Mouse (Mus musculus) heart, embryonic 15.5 days (tissue): ENCODE measurements at regions not wholly inside any gene's neighbourhood (a gene's known extent, or its start where the extent isn't known, plus 50 kb on each side); places are given as distances from the start of the nearest gene placed in this dataset.
A peak's percentile ranks its signal among the peaks of the same experiment; 100 is the strongest.
"Not testable (repeated sequence)": the region's sequence is repeated elsewhere in the genome, so short reads cannot be mapped to it uniquely, and the experiment has no call there.

Source experiments
- ATAC-seq: fragments of 200-750 bp; cut with Nextera tagmentation; replicated peaks from 2 replicates; pipeline ENCODE4 v1.8.0; 2017; ENCODE audit warnings: low read depth, moderate TSS enrichment; ENCODE audit not compliant: insufficient number of reproducible peaks, insufficient read depth, low FRiP score
- H3K27ac ChIP-seq: fragments of 300-500 bp; sonication (generic); 2 replicates; pipeline ENCODE4 v1.5.1; 2015; ENCODE audit warnings: mild to moderate bottlenecking, inconsistent platforms
- H3K27me3 ChIP-seq: fragments of 300-500 bp; sonication (generic); 2 replicates; pipeline ENCODE4 v1.6.1; 2015; ENCODE audit warnings: inconsistent platforms
- H3K36me3 ChIP-seq: fragments of 300-500 bp; sonication (generic); 2 replicates; pipeline ENCODE4 v1.6.1; 2015; ENCODE audit warnings: mild to moderate bottlenecking, inconsistent platforms
- H3K4me1 ChIP-seq: fragments of 300-500 bp; sonication (generic); replicated peaks from 2 replicates; pipeline ENCODE4 v1.6.1; 2015; ENCODE audit warnings: inconsistent platforms
- H3K4me2 ChIP-seq: fragments of 300-500 bp; sonication (generic); 2 replicates; pipeline ENCODE4 v1.6.1; 2015; ENCODE audit warnings: inconsistent platforms, mild to moderate bottlenecking, moderate library complexity
- H3K4me3 ChIP-seq: fragments of 300-500 bp; sonication (generic); 2 replicates; pipeline ENCODE4 v1.5.1; 2015; ENCODE audit warnings: mild to moderate bottlenecking, inconsistent platforms
- H3K9ac ChIP-seq: fragments of 300-500 bp; sonication (generic); 2 replicates; pipeline ENCODE4 v1.6.1; 2015; ENCODE audit warnings: mild to moderate bottlenecking, inconsistent platforms
- H3K9me3 ChIP-seq: fragments of 300-500 bp; sonication (generic); replicated peaks from 2 replicates; pipeline ENCODE4 v1.6.1; 2016; ENCODE audit warnings: inconsistent platforms
- WGBS: fragments of 180-500 bp; shearing (Covaris S2); methylation state at CpG from one replicate; pipeline ENCODE4 v1.1.7; 2015; ENCODE audit warnings: mixed read lengths; 5-methylcytosine and 5-hydroxymethylcytosine counted together

DNA sequence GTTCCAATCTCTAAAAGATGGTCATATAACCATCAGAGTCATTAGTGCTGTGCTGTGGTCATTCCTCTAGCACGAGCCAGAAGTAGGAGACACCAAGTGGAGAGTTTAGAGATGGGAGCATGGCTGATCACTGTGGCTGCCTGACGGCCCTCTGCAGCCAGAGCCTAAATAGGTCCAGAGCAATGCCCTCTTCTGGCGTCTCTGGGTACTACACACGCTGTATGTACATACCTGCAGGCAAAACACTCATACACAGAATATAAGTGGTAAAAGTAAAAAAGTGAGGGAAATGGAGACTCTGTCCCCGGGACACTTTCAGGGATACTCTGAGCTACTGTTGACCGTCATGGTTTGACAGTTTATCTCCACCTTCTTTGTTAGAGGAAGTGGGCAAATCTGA, 91.4 kb downstream of the Gm21738 start:
- no peak overlapping the region for H3K4me3 ChIP-seq
- WGBS, result 71% methylated on average over 6 of the region's 6 CpGs
- no peak for ATAC-seq

GRCm38 (mm10) chr14:19311614-19312013, 107.1 kb downstream of the Gm21738 start:
- WGBS, result 59% methylated on average over 21 of the region's 21 CpGs
- ATAC-seq, result peak; percentile 14; the same call in 1 of the 2 replicates
- H3K4me2 ChIP-seq, result no peak overlapping the region
- H3K36me3 ChIP-seq, result no peaks in the 10 kb centered on the region
- no peaks in the 10 kb centered on the region for H3K4me1 ChIP-seq
- no peaks in the 10 kb centered on the region for H3K9me3 ChIP-seq
- no peak overlapping the region for H3K4me3 ChIP-seq
- H3K27me3 ChIP-seq, result no peaks in the 10 kb centered on the region
- H3K9ac ChIP-seq, result no peak overlapping the region
- no peak overlapping the region for H3K27ac ChIP-seq

More for the DNA sequence above, 91.4 kb downstream of the Gm21738 start:
- H3K4me2 ChIP-seq, result no peak overlapping the region
- 0 out of 2 replicates have a peak, but pooled peaks cover 3% of the 10 kb centered on the region for H3K9me3 ChIP-seq
- no peak overlapping the region for H3K9ac ChIP-seq
- no peak overlapping the region for H3K27ac ChIP-seq
- no peaks in the 10 kb centered on the region for H3K36me3 ChIP-seq
- H3K4me1 ChIP-seq, result no peaks in the 10 kb centered on the region
- no peaks in the 10 kb centered on the region for H3K27me3 ChIP-seq

- H3K27ac ChIP-seq, H3K9me3 ChIP-seq, H3K4me1 ChIP-seq, H3K27me3 ChIP-seq, H3K36me3 ChIP-seq, H3K4me2 ChIP-seq, H3K4me3 ChIP-seq, ATAC-seq, H3K9ac ChIP-seq: not testable (repeated sequence)
- 39% methylated on average over 4 of the region's 4 CpGs for WGBS
These were observed 115.9 kb downstream of the Gm21738 start for GRCm38 (mm10) chr14:19302859-19303258.

GRCm38 (mm10) chr14:19279096-19279495, 139.6 kb downstream of the Gm21738 start:
- Histone ChIP-seq H3K27ac (no peak overlapping the region), H3K9me3 (no peaks in the 10 kb centered on the region), H3K27me3 (no peaks in the 10 kb centered on the region), H3K4me2 (no peak overlapping the region), H3K4me1 (no peaks in the 10 kb centered on the region), H3K9ac (no peak overlapping the region), H3K36me3 (no peaks in the 10 kb centered on the region), H3K4me3 (no peak overlapping the region)
- WGBS, result 67% methylated on average over 1 of the region's 1 CpGs
- no peak; the same call in 1 of the 2 replicates for ATAC-seq

- Histone ChIP-seq H3K36me3 (no peaks in the 10 kb centered on the region), H3K27ac (no peak overlapping the region), H3K9ac (no peak overlapping the region), H3K4me3 (no peak overlapping the region), H3K9me3 (no peaks in the 10 kb centered on the region), H3K27me3 (no peaks in the 10 kb centered on the region), H3K4me1 (no peaks in the 10 kb centered on the region), H3K4me2 (no peak overlapping the region)
- WGBS, result 53% methylated on average over 4 of the region's 4 CpGs
- peak; percentile 87 for ATAC-seq
These were observed 140.8 kb downstream of the Gm21738 start for GRCm38 (mm10) chr14:19277777-19278385.
